Mouse (Mus musculus) embryonic fibroblast, embryonic 13.5 days (primary cell): ENCODE measurements at regions not wholly inside any gene's neighbourhood (a gene's known extent, or its start where the extent isn't known, plus 50 kb on each side); places are given as distances from the start of the nearest gene placed in this dataset.

Experiments
- CTCF ChIP-seq: IDR thresholded peaks from 2 replicates; pipeline ENCODE4 v1.5.1; 2011; ENCODE audit warnings: mild to moderate bottlenecking, control low read depth, low read length, moderate library complexity, borderline replicate concordance; ENCODE audit not compliant: insufficient read depth
- POLR2A ChIP-seq: IDR thresholded peaks from 2 replicates; pipeline ENCODE4 v1.6.1; 2011; ENCODE audit warnings: low read depth, mild to moderate bottlenecking, control low read depth, low read length, moderate library complexity

DNA sequence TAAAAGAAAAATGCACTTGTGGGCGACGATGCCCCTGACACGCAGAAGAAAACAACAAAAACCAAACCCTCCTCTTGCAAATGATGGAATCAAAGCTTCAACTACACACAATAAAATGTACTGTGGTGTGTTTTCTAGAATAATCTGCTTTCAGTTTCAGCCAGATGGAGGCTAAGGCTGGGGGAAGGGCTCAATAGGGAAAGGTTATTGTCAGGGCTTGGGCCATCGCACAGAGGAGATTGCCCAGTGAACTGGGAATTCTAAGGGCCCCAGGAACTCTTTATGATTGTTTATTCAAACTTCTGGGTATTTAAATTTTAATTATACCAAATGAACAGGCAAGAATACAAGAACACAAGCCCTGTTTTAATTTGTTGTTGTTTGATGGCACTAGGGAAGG is 169.6 kb upstream of the Agap1 start:
- TF ChIP-seq CTCF (no peak), POLR2A (no peak)
